Mouse (Mus musculus): ENCODE data around the gene Btbd9.

Gene Btbd9

DNA sequence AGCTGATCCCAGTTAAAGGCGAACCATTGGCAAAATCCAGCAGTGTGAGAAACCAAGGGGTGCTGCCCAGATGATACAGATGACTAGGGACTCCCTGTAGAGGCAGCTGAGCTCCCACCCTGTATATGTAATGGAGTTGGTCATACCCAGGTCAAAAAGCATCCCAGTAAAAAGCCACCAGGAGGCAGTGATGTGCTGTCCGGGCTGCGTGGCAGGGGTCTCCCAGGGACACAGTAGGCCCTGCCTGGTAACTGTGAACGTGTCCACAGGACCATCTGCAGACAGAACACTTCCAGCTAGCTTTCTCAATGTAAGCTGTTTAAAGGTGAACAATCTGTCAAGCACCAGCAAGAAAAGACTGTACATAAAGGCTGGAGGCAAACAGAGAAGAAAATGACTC is 343.6 kb downstream of the Btbd9 start:
- no peaks in the 10 kb centered on the region for H3K27me3 ChIP-seq (ENCODE audit: insufficient read depth, low read length)
- no peak overlapping the region for H3K4me3 ChIP-seq (replicated peaks; ENCODE audit: low read length)
- TF ChIP-seq NANOG (IDR thresholded peaks at IDR 0.05; ENCODE audit: borderline replicate concordance, low read length) (no peak), POU5F1 (IDR thresholded peaks at IDR 0.05; ENCODE audit: borderline replicate concordance, low read length) (no peak), CTCF (conservative IDR thresholded peaks at IDR 0.05; ENCODE audit: low read length) (peak; percentile 36)
- H3K36me3 ChIP-seq (ENCODE audit: insufficient read depth, low read length): peaks cover 9% of the 10 kb centered on the region; the same call in 1 of the 2 replicates
- H3K9me3 ChIP-seq (ENCODE audit: low read length): no peaks in the 10 kb centered on the region
- no peaks in the 10 kb centered on the region for H3K4me1 ChIP-seq (replicated peaks; ENCODE audit: low read depth, low read length)

DNA sequence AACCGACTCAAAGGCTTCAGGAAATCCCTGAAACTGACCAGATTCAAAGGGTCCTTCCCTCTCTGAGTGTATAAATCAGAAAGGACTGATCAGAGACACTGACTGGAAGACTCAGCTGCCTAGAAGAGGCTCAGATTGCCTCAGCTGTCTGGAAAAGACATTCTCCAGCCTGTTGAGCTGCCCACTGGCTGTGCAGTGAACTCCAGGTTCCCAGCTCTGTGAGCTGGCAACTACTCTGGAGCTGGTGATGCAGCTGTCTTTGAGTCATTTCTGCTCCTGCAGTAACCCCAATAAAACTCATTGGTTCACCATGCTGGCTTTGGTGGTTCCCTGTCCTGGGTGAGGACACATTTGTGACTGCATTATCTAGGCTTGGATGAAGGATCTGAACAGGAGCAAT is 344.8 kb downstream of the Btbd9 start:
- H3K4me3 ChIP-seq (replicated peaks; ENCODE audit: low read length): no peak overlapping the region
- peaks cover 9% of the 10 kb centered on the region; the same call in 1 of the 2 replicates for H3K36me3 ChIP-seq (ENCODE audit: insufficient read depth, low read length)
- no peaks in the 10 kb centered on the region for H3K9me3 ChIP-seq (ENCODE audit: low read length)
- no peaks in the 10 kb centered on the region for H3K27me3 ChIP-seq (ENCODE audit: insufficient read depth, low read length)
- no peak for TF ChIP-seq NANOG (IDR thresholded peaks at IDR 0.05; ENCODE audit: borderline replicate concordance, low read length)
- TF ChIP-seq CTCF (conservative IDR thresholded peaks at IDR 0.05; ENCODE audit: low read length): no peak
- TF ChIP-seq POU5F1 (IDR thresholded peaks at IDR 0.05; ENCODE audit: borderline replicate concordance, low read length): no peak
- H3K4me1 ChIP-seq (replicated peaks; ENCODE audit: low read depth, low read length): no peaks in the 10 kb centered on the region

DNA sequence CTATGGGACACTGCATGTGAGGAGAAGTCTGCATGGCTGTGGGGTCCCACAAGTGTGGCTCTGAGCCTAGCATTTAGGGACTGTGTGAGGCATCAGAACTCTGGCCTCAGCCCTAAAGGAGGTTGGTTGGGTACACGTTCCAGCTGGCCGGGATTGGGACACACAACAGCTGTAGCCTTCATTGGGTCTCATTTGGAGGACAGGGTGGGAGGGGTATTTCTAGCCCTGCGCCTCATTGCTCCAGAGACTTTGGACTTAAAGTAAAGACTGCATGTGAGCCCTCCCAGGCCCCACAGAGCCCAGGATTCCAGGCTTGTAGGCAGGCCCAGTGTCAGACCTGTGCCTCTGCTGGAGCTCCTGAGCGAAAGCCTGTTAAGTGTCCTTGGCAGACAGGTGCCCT is 345.9 kb downstream of the Btbd9 start:
- no peak overlapping the region for H3K4me3 ChIP-seq (replicated peaks; ENCODE audit: low read length)
- no peaks in the 10 kb centered on the region for H3K9me3 ChIP-seq (ENCODE audit: low read length)
- no peaks in the 10 kb centered on the region for H3K27me3 ChIP-seq (ENCODE audit: insufficient read depth, low read length)
- no peaks in the 10 kb centered on the region for H3K4me1 ChIP-seq (replicated peaks; ENCODE audit: low read depth, low read length)
- TF ChIP-seq POU5F1 (IDR thresholded peaks at IDR 0.05; ENCODE audit: borderline replicate concordance, low read length) (no peak), NANOG (IDR thresholded peaks at IDR 0.05; ENCODE audit: borderline replicate concordance, low read length) (no peak), CTCF (conservative IDR thresholded peaks at IDR 0.05; ENCODE audit: low read length) (no peak)
- H3K36me3 ChIP-seq (ENCODE audit: insufficient read depth, low read length): peaks cover 9% of the 10 kb centered on the region; the same call in 1 of the 2 replicates

DNA sequence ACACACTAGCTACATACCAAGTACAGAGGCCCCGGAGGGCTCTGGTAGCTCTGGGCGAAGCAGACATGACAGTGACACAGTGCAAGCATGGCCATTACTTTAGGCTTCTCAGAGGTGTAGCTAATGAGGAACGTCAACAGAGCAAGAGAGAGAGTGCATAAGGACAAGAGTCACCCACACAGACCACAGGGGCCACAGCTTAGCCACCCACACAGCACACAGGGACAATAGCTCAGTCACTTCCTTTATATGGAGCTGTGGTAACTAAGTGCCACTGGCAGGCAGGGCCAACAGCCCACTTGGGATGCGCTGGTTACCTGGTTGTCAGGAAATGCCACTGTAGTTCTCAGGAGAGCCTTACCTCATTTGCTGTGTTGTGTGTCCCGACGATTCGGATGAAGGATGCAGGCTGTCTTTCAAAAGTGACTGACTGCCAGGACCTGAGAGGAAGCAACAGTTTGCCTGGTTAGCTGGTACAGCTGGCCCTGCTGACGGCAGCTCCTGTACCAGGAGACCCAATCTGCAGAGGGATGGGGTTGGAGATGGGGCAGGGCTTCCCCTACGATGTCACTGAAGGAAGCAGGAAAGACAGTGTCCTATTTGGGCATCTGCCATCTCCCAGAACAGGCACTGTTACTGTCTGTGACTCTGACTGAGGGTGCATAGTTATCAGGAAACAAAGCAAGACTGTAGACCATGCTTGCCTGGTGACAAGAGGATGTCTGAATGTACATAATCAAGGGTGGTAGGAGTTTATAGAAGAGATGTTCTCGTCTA is 347.7 kb downstream of the Btbd9 start:
- TF ChIP-seq CTCF (conservative IDR thresholded peaks at IDR 0.05; ENCODE audit: low read length): no peak
- TF ChIP-seq NANOG (IDR thresholded peaks at IDR 0.05; ENCODE audit: borderline replicate concordance, low read length): no peak
- no peak for TF ChIP-seq POU5F1 (IDR thresholded peaks at IDR 0.05; ENCODE audit: borderline replicate concordance, low read length)
- H3K36me3 ChIP-seq (ENCODE audit: insufficient read depth, low read length): peaks cover 9% of the 10 kb centered on the region; the same call in 1 of the 2 replicates
- no peaks in the 10 kb centered on the region for H3K27me3 ChIP-seq (ENCODE audit: insufficient read depth, low read length)
- H3K4me3 ChIP-seq (replicated peaks; ENCODE audit: low read length): no peak overlapping the region
- H3K4me1 ChIP-seq (replicated peaks; ENCODE audit: low read depth, low read length): peaks cover 2% of the 10 kb centered on the region; the same call in 1 of the 2 replicates
- H3K9me3 ChIP-seq (ENCODE audit: low read length): no peaks in the 10 kb centered on the region

DNA sequence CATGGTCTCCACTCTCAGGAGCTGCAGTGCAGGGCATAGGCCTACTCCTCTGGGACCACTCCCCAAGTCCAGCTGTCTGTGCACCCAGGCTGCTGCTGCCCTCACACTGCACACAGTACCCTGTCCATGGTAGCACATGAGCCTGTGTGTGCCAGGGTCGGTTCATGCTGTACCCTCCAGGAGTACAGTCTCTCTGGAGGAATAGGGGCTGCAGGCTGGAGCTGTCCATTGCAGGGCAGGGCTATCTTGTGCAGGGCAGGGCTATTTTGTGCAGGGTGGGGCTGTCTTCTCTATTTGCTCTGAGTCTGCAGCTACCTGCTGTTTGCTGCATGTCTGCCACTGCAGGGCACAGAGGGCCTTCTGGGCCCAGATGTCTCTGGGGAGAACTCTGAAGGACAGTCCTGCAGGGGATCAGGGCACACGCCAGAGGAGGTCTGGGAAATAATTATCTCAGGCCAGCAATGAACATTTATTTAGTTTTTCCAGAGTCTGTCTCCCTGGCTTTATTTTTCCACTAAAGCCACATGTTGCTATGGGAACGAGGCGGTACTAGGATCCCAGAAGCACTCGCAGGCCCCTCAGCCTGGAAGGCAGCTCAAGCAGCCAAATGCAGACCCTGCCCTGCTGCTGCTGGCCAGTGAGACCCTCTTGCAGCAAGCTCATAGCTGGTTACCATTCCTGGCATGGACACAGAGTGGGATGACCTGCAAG is 351.1 kb downstream of the Btbd9 start:
- H3K4me3 ChIP-seq (replicated peaks; ENCODE audit: low read length): no peak overlapping the region
- TF ChIP-seq NANOG (IDR thresholded peaks at IDR 0.05; ENCODE audit: borderline replicate concordance, low read length) (no peak), POU5F1 (IDR thresholded peaks at IDR 0.05; ENCODE audit: borderline replicate concordance, low read length) (no peak), CTCF (conservative IDR thresholded peaks at IDR 0.05; ENCODE audit: low read length) (no peak)
- H3K36me3 ChIP-seq (ENCODE audit: insufficient read depth, low read length): peaks cover 12% of the 10 kb centered on the region; the same call in 1 of the 2 replicates
- no peaks in the 10 kb centered on the region for H3K27me3 ChIP-seq (ENCODE audit: insufficient read depth, low read length)
- H3K4me1 ChIP-seq (replicated peaks; ENCODE audit: low read depth, low read length): peaks cover 23% of the 10 kb centered on the region
- H3K9me3 ChIP-seq (ENCODE audit: low read length): no peaks in the 10 kb centered on the region

DNA sequence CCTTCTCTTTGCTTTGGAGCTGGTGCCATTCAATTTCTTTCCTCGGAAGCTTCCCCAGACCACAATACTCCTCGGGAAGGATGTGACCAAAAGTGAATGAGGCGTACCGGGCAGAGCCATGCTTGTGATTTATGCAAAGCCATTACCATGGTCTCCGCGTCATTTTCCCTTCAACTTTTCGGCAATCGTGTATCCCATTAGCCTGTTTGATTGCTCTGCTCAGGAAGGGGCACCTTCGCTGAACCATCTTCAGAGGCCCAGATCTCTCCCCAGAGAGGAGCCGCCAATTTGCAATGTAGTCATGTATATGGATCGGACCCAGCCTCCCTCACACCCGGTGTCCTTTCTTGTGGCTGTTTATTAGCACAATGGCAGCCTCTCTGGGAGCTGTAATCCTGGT is 353.5 kb downstream of the Btbd9 start:
- no peak for TF ChIP-seq POU5F1 (IDR thresholded peaks at IDR 0.05; ENCODE audit: borderline replicate concordance, low read length)
- TF ChIP-seq NANOG (IDR thresholded peaks at IDR 0.05; ENCODE audit: borderline replicate concordance, low read length): no peak
- TF ChIP-seq CTCF (conservative IDR thresholded peaks at IDR 0.05; ENCODE audit: low read length): no peak
- peaks cover 23% of the 10 kb centered on the region for H3K4me1 ChIP-seq (replicated peaks; ENCODE audit: low read depth, low read length)
- H3K27me3 ChIP-seq (ENCODE audit: insufficient read depth, low read length): no peaks in the 10 kb centered on the region
- H3K9me3 ChIP-seq (ENCODE audit: low read length): no peaks in the 10 kb centered on the region
- peak overlapping the region; percentile 46; the same call in 1 of the 2 replicates for H3K4me3 ChIP-seq (replicated peaks; ENCODE audit: low read length)
- peaks cover 24% of the 10 kb centered on the region for H3K36me3 ChIP-seq (ENCODE audit: insufficient read depth, low read length)

DNA sequence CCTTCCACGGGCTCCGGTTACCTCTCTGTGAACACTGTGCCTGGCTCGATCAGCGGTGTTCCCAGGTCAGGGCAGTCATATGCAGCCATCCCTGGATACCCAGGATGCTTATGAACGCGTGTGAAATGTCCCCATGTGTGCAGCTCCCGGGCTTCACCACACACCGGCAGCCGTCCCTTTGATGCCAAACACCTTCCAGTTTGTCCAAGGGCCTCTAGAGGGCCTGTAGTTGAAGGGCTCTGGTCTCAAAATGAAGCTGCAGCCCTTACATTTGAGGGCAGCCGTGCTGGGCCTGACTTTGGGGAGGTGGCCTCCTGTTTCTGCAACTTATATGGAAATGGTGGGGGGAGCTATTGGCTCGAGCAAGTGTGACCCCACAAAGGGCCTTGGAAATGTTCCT is 353.9 kb downstream of the Btbd9 start:
- Histone ChIP-seq H3K4me1 (replicated peaks; ENCODE audit: low read depth, low read length) (peaks cover 23% of the 10 kb centered on the region), H3K36me3 (ENCODE audit: insufficient read depth, low read length) (peaks cover 28% of the 10 kb centered on the region), H3K9me3 (ENCODE audit: low read length) (no peaks in the 10 kb centered on the region), H3K27me3 (ENCODE audit: insufficient read depth, low read length) (no peaks in the 10 kb centered on the region), H3K4me3 (replicated peaks; ENCODE audit: low read length) (peak overlapping the region; percentile 46; the same call in 1 of the 2 replicates)
- TF ChIP-seq CTCF (conservative IDR thresholded peaks at IDR 0.05; ENCODE audit: low read length): no peak
- no peak for TF ChIP-seq POU5F1 (IDR thresholded peaks at IDR 0.05; ENCODE audit: borderline replicate concordance, low read length)
- no peak for TF ChIP-seq NANOG (IDR thresholded peaks at IDR 0.05; ENCODE audit: borderline replicate concordance, low read length)

DNA sequence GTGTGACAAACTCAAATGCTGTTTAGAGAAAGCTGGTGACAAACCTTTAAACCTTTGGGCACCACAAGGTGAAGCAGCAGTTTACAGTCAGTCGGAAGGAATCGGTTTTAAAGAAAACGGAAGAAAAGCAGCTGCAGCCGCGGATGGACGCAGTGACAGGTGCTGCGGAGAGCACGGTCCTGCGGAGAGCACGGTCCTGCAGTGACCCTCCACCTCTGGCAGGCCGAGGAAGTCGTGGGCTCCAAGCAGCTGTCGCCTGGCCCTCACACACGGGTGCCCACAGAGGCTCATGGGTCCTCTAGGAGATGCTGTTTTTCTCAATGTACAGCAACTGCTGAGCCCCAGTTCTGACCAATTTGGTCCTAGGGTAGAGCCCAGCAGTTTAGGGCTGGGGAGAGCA is 354.6 kb downstream of the Btbd9 start:
- H3K4me1 ChIP-seq (replicated peaks; ENCODE audit: low read depth, low read length): peaks cover 23% of the 10 kb centered on the region
- H3K9me3 ChIP-seq (ENCODE audit: low read length): no peaks in the 10 kb centered on the region
- no peaks in the 10 kb centered on the region for H3K27me3 ChIP-seq (ENCODE audit: insufficient read depth, low read length)
- TF ChIP-seq NANOG (IDR thresholded peaks at IDR 0.05; ENCODE audit: borderline replicate concordance, low read length) (no peak), CTCF (conservative IDR thresholded peaks at IDR 0.05; ENCODE audit: low read length) (no peak), POU5F1 (IDR thresholded peaks at IDR 0.05; ENCODE audit: borderline replicate concordance, low read length) (no peak)
- peaks cover 28% of the 10 kb centered on the region for H3K36me3 ChIP-seq (ENCODE audit: insufficient read depth, low read length)
- no peak overlapping the region for H3K4me3 ChIP-seq (replicated peaks; ENCODE audit: low read length)
